In the genomic region with DNA sequence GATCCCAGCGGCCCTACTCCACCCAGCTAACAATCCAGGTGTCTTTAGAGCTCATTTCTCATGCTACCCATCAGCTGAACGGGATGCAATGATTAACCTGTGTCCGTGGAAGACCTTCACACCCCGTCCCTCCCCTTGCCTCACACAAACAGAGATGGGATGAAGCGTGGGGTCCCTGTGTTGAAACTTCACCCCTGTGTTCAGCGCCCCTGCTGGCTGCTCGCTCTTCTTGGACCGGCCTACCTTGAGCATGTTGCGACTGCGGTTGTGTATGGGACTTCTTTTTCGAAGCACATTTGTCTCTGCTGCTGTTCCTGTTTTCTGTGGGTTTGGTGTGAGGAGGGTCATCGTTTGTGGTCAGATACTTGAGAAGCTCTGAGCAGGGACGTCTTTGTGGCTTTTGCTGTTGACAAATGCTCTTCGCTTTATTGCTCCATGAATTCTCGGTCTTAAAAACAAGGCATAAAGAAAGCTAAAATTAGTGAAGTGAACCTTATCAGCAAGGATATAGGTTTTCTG, we compare ENCODE assay signal across 22 mouse cellular contexts.
DNase-seq lines count a peak whose midpoint lies in the region; ATAC-seq lines count a peak whose summit lies in the region.
"Had no signal": no experiment of that assay in that cellular context is flagged by ENCODE, and none has a peak within 500 bp of the region (broad histone marks: within the 10 kb centered on the region; RNA-seq: fewer than 3 reads in every experiment).

No protein-coding gene starts in this region.

- 48% methylated on average over 15 of the region's 15 CpGs for WGBS in kidney, embryonic 14.5 days
- 72% methylated on average over 15 of the region's 15 CpGs for WGBS in neural tube, embryonic 12.5 days
- WGBS in neural tube, embryonic 15.5 days, result 68% methylated on average over 15 of the region's 15 CpGs

- no peaks in the 10 kb centered on the region for H3K36me3 ChIP-seq in kidney, embryonic 14.5 days (ENCODE audit: control insufficient read depth, insufficient read depth, low read length)
- H3K36me3 ChIP-seq in neural tube, embryonic 12.5 days, result no peaks in the 10 kb centered on the region
- no peaks in the 10 kb centered on the region for H3K36me3 ChIP-seq in neural tube, embryonic 15.5 days
- H3K36me3 ChIP-seq: forebrain, embryonic 12.5 days; hindbrain, embryonic 15.5 days; midbrain, embryonic 13.5 days had no signal

- no peaks in the 10 kb centered on the region for H3K9me3 ChIP-seq in kidney, embryonic 14.5 days (ENCODE audit: control insufficient read depth, low read length)
- no peaks in the 10 kb centered on the region for H3K9me3 ChIP-seq in neural tube, embryonic 12.5 days
- H3K9me3 ChIP-seq in neural tube, embryonic 15.5 days (replicated peaks), result no peaks in the 10 kb centered on the region
- H3K9me3 ChIP-seq: forebrain, embryonic 12.5 days; heart, embryonic 10.5 days; hindbrain, embryonic 15.5 days; midbrain, embryonic 13.5 days had no signal

- DNase-seq in kidney, adult 18-20 months, result no peak
- no peak for DNase-seq in neural tube, embryonic 10.5 days (ENCODE audit: extremely low spot score, low spot score)
- DNase-seq in c-Kit-positive CD71-positive TER-119-positive erythroid progenitor cells, embryonic 14.5 days (ENCODE audit: low spot score), result no peak
- no peak for DNase-seq in left cerebral cortex, postnatal 14 days (ENCODE audit: low spot score in 2 of 2)
- DNase-seq: adrenal gland, postnatal 25 days; cerebellum, adult 9-10 months; gastrocnemius, postnatal 36 days; heart, postnatal 14 days; lung, postnatal 4 days; right cerebral cortex, postnatal 14 days; thymus, postnatal 25 days had no signal

- H3K27ac ChIP-seq in kidney, embryonic 14.5 days (ENCODE audit: low read depth, low read length), result no peak overlapping the region
- no peak overlapping the region for H3K27ac ChIP-seq in neural tube, embryonic 12.5 days
- no peak overlapping the region for H3K27ac ChIP-seq in neural tube, embryonic 15.5 days (replicated peaks)
- H3K27ac ChIP-seq: forebrain, embryonic 12.5 days; heart, embryonic 10.5 days; hindbrain, embryonic 15.5 days; layer of hippocampus, adult 2 months; midbrain, embryonic 13.5 days had no signal

- peak overlapping the region; percentile 39; the same call in 1 of the 2 replicates for H3K4me2 ChIP-seq in kidney, embryonic 14.5 days (replicated peaks; ENCODE audit: low read depth, low read length)
- H3K4me2 ChIP-seq in neural tube, embryonic 12.5 days (replicated peaks), result no peak overlapping the region
- peak overlapping the region; percentile 51 for H3K4me2 ChIP-seq in neural tube, embryonic 15.5 days

- no peaks in the 10 kb centered on the region for H3K27me3 ChIP-seq in kidney, embryonic 14.5 days (ENCODE audit: control insufficient read depth, insufficient read depth, low read length)
- no peaks in the 10 kb centered on the region for H3K27me3 ChIP-seq in neural tube, embryonic 12.5 days (replicated peaks)
- H3K27me3 ChIP-seq in neural tube, embryonic 15.5 days (replicated peaks), result no peaks in the 10 kb centered on the region
- H3K27me3 ChIP-seq: forebrain, embryonic 12.5 days; hindbrain, embryonic 15.5 days; midbrain, embryonic 13.5 days had no signal

- intact Hi-C loops in left cerebral cortex, postnatal 14 days (cut with DNase I), result no loop called here

- ATAC-seq in kidney, embryonic 14.5 days (ENCODE audit: low FRiP score, low TSS enrichment), result peak; percentile 64; the same call in 1 of the 2 replicates
- ATAC-seq in neural tube, embryonic 12.5 days (ENCODE audit: low FRiP score, low read depth), result 0 out of 2 replicates have a peak, but pooled peaks have one; percentile 13
- peak; percentile 94 for ATAC-seq in granulocyte monocyte progenitor cell, adult 5-6 weeks (replicated peaks; ENCODE audit: poor library complexity, severe bottlenecking)
- no peak for ATAC-seq in neural tube, embryonic 15.5 days (ENCODE audit: low FRiP score)
- ATAC-seq: intestine, postnatal 0 days had no signal

- H3K4me1 ChIP-seq in kidney, embryonic 14.5 days (ENCODE audit: control insufficient read depth, insufficient read depth, low read length), result no peaks in the 10 kb centered on the region
- H3K4me1 ChIP-seq in neural tube, embryonic 12.5 days, result no peaks in the 10 kb centered on the region
- H3K4me1 ChIP-seq in neural tube, embryonic 15.5 days, result peaks cover 13% of the 10 kb centered on the region; the same call in 1 of the 2 replicates
- H3K4me1 ChIP-seq: heart, embryonic 10.5 days; hindbrain, embryonic 15.5 days; midbrain, embryonic 13.5 days had no signal

- H3K9ac ChIP-seq in kidney, embryonic 14.5 days (ENCODE audit: low read depth, low read length), result no peak overlapping the region
- no peak overlapping the region for H3K9ac ChIP-seq in neural tube, embryonic 12.5 days
- H3K9ac ChIP-seq in neural tube, embryonic 15.5 days (replicated peaks), result no peak overlapping the region
- H3K9ac ChIP-seq: forebrain, embryonic 12.5 days; hindbrain, embryonic 15.5 days; midbrain, embryonic 13.5 days had no signal

- H3K4me3 ChIP-seq in kidney, embryonic 14.5 days (ENCODE audit: low read length), result no peak overlapping the region
- H3K4me3 ChIP-seq in neural tube, embryonic 12.5 days, result no peak overlapping the region
- no peak overlapping the region for H3K4me3 ChIP-seq in neural tube, embryonic 15.5 days (replicated peaks)
- H3K4me3 ChIP-seq: heart, embryonic 10.5 days; hindbrain, embryonic 15.5 days; midbrain, embryonic 13.5 days; myocyte had no signal
